Mouse (Mus musculus) ES-E14 (cell line): Measurements from ENCODE around the gene Ubtd1.

Source experiments
- HCFC1 ChIP-seq: IDR thresholded peaks from 2 replicates; pipeline ENCODE4 v1.6.1; 2012; ENCODE audit warnings: low read length, inconsistent platforms, borderline replicate concordance; ENCODE audit not compliant: insufficient read depth
- ZNF384 ChIP-seq: IDR thresholded peaks from 2 replicates; pipeline ENCODE4 v1.6.1; 2012; ENCODE audit warnings: low read depth, low read length, inconsistent platforms

DNA sequence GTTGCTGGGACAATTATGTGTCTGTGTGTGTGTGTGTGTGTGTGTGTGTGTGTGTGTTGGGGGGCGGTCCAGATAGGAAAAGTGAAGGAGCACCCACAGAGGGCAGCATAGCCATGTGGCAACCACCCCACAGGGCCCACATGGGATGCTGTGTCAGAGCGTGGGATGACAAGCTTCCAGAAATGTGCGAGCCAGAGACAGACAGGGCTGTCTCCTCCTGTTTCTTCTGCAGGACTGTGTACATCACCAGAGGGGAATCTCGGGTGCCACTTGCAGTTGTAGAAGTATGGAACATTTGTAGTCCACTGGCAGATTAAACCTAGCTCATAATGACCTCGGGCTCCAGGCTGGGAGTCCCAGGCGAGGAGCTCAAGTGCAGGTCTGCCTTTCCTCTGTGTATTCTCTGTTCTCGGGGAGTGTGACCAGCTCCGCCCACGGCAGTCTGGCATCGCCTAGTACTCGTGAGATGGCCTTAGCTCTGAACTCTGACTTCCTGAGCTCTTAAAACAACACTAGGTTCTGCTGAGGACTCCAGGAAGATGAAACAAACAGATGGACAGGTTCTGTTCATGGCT is 53.4 kb downstream of the Ubtd1 start:
- TF ChIP-seq ZNF384 (no peak), HCFC1 (no peak)
